20 mouse cellular contexts compared by ENCODE assay signal in the genomic region with DNA sequence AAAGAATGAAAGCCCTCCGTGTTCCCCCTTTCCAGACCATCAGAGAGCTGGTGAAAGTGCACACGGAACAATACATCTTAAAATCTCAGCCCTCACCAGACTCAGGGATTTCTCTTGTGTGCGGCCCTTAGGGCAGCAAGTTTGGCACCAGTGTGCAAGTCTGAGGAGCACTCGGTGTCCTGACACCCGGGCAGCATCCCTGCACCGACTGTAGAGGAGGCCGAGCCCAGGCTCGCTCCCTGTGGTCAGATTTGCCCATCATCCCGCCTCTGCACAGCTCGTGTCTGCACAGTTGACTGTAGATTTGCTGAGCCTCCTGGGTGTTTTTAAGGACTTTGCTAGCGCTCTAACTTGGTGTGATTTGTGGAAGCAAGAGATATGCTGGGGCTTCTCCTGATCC.
DNase-seq lines count a peak whose midpoint lies in the region; ATAC-seq lines count a peak whose summit lies in the region.
"Had no signal": no experiment of that assay in that cellular context is flagged by ENCODE, and none has a peak within 500 bp of the region (broad histone marks: within the 10 kb centered on the region; RNA-seq: fewer than 3 reads in every experiment).

No protein-coding gene starts in this region.

- H3K27me3 ChIP-seq in midbrain, embryonic 11.5 days (ENCODE audit: control insufficient read depth, insufficient read depth, low read length), result peaks cover 4% of the 10 kb centered on the region; the same call in 1 of the 2 replicates
- H3K27me3 ChIP-seq in midbrain, embryonic 16.5 days (ENCODE audit: control insufficient read depth, insufficient read depth, low read depth, low read length), result no peaks in the 10 kb centered on the region
- H3K27me3 ChIP-seq: embryonic facial prominence, embryonic 15.5 days; Patski had no signal

- no peak for ATAC-seq in midbrain, embryonic 11.5 days (ENCODE audit: low FRiP score)
- no peak for ATAC-seq in midbrain, embryonic 16.5 days
- ATAC-seq: activated CD4-positive, CD25-positive, alpha-beta regulatory T cell, adult 4 months; Patski had no signal

- H3K27ac ChIP-seq in midbrain, embryonic 11.5 days (ENCODE audit: low read depth, low read length), result no peak overlapping the region
- H3K27ac ChIP-seq in midbrain, embryonic 16.5 days (ENCODE audit: low read length), result no peak overlapping the region
- H3K27ac ChIP-seq: embryonic facial prominence, embryonic 13.5 days; embryonic facial prominence, embryonic 15.5 days; forebrain, embryonic 12.5 days had no signal

- no peaks in the 10 kb centered on the region for H3K9me3 ChIP-seq in midbrain, embryonic 11.5 days (ENCODE audit: control insufficient read depth, low read length)
- H3K9me3 ChIP-seq in midbrain, embryonic 16.5 days (replicated peaks; ENCODE audit: control insufficient read depth, low read length, poor library complexity, severe bottlenecking), result peaks cover 2% of the 10 kb centered on the region; the same call in 1 of the 2 replicates
- H3K9me3 ChIP-seq: embryonic facial prominence, embryonic 13.5 days; embryonic facial prominence, embryonic 15.5 days had no signal

- no peak overlapping the region for H3K9ac ChIP-seq in midbrain, embryonic 11.5 days (ENCODE audit: low read length)
- no peak overlapping the region; the same call in 1 of the 2 replicates for H3K9ac ChIP-seq in midbrain, embryonic 16.5 days (ENCODE audit: low read depth, low read length)
- H3K9ac ChIP-seq: embryonic facial prominence, embryonic 13.5 days; embryonic facial prominence, embryonic 15.5 days; forebrain, embryonic 12.5 days had no signal

- WGBS in midbrain, embryonic 11.5 days, result 83% methylated on average over 11 of the region's 11 CpGs
- WGBS in midbrain, embryonic 16.5 days, result 79% methylated on average over 11 of the region's 11 CpGs

- peak; percentile 79 for DNase-seq in heart, adult 11 months
- no peak for DNase-seq in heart, adult 9 months (ENCODE audit: low spot score in 2 of 2)
- DNase-seq in midbrain, embryonic 11.5 days (ENCODE audit: low spot score, missing footprints), result peak; percentile 72
- DNase-seq in Muller cell, postnatal 12 days (ENCODE audit: inconsistent ontology term), result no peak
- DNase-seq: adrenal gland, adult 8-10 months; adrenal gland, postnatal 36 days; cerebellum, adult 11 months; cerebellum, adult 18-20 months; cerebellum, adult 8-10 months; cerebellum, adult 9-11 months; cerebellum, postnatal 14 days; cerebellum, postnatal 36 days; embryo, embryonic 11 days had no signal

- no peaks in the 10 kb centered on the region; the same call in 1 of the 2 replicates for H3K36me3 ChIP-seq in midbrain, embryonic 11.5 days (ENCODE audit: control insufficient read depth, insufficient read depth, low read length)
- H3K36me3 ChIP-seq in midbrain, embryonic 16.5 days (ENCODE audit: control insufficient read depth, insufficient read depth, low read length), result no peaks in the 10 kb centered on the region
- H3K36me3 ChIP-seq: embryonic facial prominence, embryonic 15.5 days had no signal

- H3K4me2 ChIP-seq in midbrain, embryonic 11.5 days, result no peak overlapping the region
- H3K4me2 ChIP-seq in midbrain, embryonic 16.5 days (ENCODE audit: low read length), result no peak overlapping the region
- H3K4me2 ChIP-seq: embryonic facial prominence, embryonic 15.5 days had no signal

- no peak overlapping the region for H3K4me3 ChIP-seq in midbrain, embryonic 11.5 days (ENCODE audit: low read depth, low read length)
- no peak overlapping the region for H3K4me3 ChIP-seq in midbrain, embryonic 16.5 days (ENCODE audit: low read depth, low read length)
- H3K4me3 ChIP-seq: embryonic facial prominence, embryonic 15.5 days; erythroblast, embryonic 14.5 days; forebrain, embryonic 12.5 days had no signal

- no peaks in the 10 kb centered on the region; the same call in 1 of the 2 replicates for H3K4me1 ChIP-seq in midbrain, embryonic 11.5 days (ENCODE audit: control insufficient read depth, insufficient read depth, low read length)
- H3K4me1 ChIP-seq in midbrain, embryonic 16.5 days (ENCODE audit: control insufficient read depth, insufficient read depth, low read length), result peaks cover 11% of the 10 kb centered on the region

Comparison
In these comparisons a context has a peak if more than half of its experiments do, and no peak if none do; other contexts are left out.
1. DNase-seq: peak in heart, adult 11 months (single experiment) and midbrain, embryonic 11.5 days (single experiment); none in heart, adult 9 months (0 of 2) and Muller cell, postnatal 12 days (single experiment).